Mouse (Mus musculus) 416B (cell line): ENCODE data around the gene Prkcg.
A peak's percentile ranks its signal among the peaks of the same experiment; 100 is the strongest.

Experiments
- DNase-seq: peaks from one replicate; pipeline ENCODE4 v3.0.0; 2011; ENCODE audit warnings: low read depth

Gene Prkcg

DNA sequence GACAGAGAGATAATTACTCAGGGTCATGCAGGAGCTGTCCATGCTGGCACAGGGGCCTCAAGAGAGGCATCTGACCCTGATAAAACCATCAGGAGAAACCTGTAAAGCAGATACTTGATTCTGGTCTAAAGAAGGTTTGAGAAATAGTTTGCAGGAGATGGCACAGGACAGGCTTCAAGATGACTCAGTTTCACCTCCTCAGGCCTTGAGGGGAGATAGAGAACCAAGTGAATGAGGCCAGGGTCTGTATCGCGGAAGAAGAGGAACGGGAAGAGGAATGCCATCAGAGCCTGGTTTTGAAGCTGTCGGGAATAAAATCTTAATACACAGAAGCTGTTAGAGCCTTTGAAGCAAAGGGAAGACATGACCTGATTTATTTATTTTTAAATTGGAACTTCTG, 28.7 kb downstream of the Prkcg start:
- DNase-seq, result no peak

GRCm38 (mm10) chr7:3320856-3321255, 31.9 kb downstream of the Prkcg start:
- DNase-seq, result no peak

GRCm38 (mm10) chr7:3323826-3324225, 34.8 kb downstream of the Prkcg start:
- no peak for DNase-seq

DNA sequence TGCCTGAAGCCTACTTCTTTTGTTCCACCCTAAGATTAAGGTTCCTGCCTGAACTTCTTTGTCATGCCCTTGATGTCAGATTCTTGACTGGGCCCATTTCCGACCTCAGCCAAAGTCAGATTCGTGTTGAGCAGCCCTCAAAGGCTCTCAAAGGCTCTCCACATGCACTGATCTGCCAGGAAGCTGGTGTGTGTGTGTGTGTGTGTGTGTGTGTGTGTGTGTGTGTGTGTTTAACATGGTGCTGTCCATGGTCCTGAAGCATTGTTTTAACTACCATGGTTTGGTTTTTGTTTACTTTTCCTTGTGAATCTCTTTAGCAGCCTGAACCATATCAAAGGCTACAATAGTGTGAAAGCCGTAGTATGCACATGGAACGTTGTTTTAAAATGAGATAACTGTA, 39.0 kb downstream of the Prkcg start:
- DNase-seq, result peak; percentile 49

DNA sequence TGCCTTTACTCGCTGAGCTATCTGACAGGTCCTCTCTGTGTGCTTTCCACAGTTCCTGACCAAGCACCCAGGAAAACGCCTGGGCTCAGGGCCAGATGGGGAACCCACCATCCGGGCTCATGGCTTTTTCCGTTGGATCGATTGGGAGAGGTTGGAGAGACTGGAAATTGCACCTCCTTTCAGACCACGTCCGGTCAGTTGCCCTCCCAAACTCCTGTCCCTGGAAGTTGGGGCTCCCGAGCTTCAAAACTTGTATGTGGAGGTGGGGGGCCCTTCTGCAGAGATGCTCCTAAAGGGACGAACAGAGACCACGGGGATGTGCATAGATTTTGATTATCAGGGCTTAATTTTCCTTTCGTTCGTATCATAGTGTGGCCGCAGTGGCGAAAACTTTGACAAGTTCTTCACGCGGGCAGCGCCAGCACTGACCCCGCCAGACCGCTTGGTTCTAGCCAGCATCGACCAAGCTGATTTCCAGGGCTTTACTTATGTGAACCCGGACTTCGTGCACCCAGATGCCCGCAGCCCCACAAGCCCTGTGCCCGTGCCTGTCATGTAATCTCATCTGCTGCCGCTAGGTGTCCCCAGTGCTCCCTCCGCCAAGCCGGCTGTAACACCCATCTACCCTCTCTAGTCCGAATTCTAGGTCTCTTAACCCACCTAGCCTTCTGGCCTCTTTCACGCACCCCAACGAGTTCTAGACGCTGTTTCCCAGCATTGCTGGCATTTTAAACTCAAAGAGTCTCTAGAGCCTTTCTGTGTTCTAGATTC, 41.0 kb downstream of the Prkcg start:
- peak; percentile 68 for DNase-seq

DNA sequence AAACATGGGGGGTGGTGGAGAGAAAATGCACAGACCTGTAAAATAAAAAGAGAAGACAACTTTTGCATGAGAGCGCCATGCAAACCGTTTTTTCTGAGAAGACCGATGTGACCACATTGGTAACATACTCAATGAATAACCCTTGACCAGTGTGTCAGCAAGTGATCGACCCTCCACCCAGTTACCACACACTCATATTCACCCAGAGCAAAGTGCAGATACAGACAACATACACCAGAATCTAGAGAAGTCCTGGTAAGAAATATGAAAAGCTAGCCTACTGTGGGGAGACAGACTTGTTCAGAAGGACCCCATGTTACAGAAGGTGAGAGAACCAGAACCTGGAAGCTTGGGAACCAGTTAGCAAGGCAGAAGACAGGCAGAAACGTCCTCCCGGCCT, 42.2 kb downstream of the Prkcg start:
- no peak for DNase-seq

DNA sequence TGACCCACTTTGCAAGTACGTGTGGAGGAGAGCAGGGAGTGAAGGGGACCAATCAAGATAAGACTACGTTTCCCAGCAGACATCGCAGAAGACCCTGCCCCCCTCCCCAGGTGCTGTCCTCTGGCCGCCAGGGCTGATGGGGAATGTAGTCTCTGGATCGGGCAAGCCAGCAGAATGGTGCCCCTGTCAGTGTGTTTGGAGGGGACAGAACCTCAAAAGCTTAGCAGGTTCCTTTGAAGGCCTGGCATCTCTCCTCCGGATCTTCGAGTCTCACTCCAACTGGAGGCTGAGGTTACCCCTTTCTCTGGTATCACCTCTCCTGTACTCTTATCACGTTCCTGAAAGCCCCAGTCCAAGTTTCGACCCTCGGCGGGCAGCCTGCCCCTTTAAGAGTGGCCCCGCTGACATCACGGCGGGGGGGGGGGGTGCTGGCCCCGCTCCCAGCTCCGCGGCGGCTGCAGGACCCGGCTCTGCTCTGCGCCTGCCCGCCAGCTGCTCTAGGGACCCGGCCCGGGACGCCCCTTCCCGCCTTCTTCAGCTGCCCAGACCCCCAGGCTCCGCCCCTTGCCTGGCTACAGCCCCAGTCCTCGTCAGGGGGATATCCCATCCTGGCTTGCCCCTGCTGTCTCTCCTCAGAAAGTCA, 42.7 kb downstream of the Prkcg start:
- no peak for DNase-seq

- no peak for DNase-seq
These were observed 43.2 kb downstream of the Prkcg start for GRCm38 (mm10) chr7:3332224-3332615.

GRCm38 (mm10) chr7:3332619-3333521, 43.9 kb downstream of the Prkcg start, which contains the start of gene Cacng7:
TSS of gene Cacng7 (plus strand) at chr7:3332955.
- no peak for DNase-seq

DNA sequence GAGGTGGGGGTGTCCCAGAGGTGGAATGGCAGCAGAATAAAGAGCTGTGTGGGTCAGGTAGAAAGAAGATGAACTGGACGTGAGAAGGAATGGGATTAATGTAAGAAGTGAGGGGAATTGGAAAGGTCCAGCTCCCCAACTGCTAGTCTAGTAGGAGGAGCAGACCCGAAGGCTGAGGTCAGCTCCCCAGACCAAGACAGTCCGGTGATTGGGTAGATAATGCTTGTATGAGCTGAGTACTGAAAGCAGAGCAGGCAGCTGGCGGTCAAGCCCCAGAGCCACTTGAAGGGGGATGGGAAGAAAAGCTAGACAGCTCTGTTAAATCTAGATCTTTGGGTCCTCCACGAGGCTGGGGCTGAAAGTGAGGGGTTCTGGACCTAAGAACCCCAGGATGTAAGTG, 44.6 kb downstream of the Prkcg start:
- no peak for DNase-seq

DNA sequence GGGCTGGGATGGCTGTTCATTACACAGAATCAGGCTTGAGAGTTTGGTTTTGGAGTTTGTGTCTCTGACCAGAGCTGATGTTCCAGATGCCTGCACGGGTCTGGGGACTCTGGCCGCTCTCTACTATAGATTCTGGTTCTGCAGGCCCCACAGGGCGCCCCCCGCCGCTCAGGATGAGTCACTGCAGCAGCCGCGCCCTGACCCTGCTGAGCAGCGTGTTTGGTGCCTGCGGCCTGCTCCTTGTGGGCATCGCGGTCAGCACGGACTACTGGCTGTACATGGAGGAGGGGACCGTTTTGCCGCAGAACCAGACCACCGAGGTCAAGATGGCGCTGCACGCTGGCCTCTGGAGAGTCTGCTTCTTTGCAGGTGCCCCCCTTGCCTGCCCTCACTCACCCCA, 47.4 kb downstream of the Prkcg start:
- DNase-seq, result no peak

GRCm38 (mm10) chr7:3338286-3338935, 49.4 kb downstream of the Prkcg start:
- no peak for DNase-seq

DNA sequence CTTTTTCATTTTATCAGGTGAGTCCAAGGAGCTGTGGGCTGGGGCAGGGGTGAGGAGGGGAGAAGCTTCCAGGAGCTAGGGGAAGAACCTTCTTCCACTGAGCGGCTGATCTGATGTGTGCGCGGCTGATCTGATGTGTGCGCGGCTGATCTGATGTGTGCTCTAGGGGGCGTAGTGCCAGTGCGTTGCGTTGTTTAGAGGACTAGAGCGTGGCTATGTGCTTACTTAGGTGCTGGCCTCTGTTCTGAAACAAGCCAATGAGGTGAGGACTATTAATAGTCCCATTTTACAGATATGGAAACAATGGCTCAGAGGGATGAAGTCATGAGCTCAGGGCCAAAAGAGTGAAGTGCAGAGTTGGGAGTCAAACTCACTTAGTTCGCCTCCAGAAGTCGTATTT, 50.0 kb downstream of the Prkcg start:
- no peak for DNase-seq

GRCm38 (mm10) chr7:3343861-3344260, 54.9 kb downstream of the Prkcg start:
- DNase-seq, result no peak

GRCm38 (mm10) chr7:3345301-3345700, 56.3 kb downstream of the Prkcg start:
- no peak for DNase-seq

DNA sequence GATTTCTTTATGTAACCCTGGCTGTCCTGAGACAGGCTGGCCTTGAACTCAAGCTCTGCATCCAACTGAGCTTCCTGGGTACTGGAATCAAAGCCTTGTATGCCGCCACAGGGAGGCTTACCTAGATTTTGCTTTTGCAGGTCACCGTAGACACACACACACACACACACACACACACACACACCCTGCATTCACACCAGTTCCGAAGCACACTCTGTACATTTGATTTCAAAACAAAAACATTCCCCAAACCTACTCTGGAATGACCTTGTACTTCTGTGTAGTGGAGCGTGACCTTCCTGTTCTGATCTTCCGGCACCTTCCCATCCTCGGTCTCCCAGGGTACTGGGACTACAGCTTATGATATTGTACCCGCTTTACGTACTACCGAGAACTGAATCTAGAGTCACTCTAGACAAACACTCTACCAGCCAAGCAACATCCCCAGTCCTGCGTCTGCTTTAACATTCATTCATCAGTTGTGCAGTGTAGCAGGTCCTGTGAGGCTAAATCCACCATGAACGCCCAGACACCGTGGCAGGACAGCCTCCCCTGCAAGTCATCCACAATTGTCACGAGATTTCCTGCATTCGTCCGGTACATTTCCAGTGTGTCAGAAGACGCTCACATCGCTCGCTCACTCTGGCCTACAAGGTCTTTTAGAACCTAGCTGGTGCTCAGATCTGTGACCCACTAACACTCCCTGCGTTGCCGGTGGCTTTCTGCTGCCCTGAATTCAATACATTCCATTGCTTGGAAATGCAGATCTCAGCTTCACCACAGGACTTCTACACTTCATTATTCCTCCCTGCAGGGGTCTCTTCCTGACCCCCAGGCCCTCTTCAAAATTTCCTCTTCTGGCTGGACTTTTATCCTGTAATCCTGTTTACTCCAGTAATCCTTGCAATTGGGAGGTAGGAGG, 58.6 kb downstream of the Prkcg start:
- no peak for DNase-seq

DNA sequence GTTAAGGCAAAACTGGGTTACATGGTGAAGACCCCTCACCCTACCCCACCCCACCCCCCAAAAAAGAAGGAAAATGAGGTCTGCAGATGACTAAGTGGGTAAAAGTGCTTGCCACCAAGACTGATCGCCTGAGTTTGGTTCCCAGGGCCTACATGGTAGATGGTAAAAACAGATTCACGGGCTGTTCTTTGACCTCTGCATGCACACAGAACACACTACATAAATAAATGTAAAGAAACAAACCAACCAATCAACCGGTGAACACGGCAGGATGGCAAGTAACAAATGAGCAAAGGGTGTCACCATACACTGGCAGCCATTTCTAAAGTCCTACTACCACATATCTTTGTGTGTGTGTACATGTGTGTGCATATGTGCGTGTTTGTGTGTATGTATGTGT, 59.3 kb downstream of the Prkcg start:
- DNase-seq, result no peak

GRCm38 (mm10) chr7:3349775-3350174, 60.8 kb downstream of the Prkcg start:
- no peak for DNase-seq

DNA sequence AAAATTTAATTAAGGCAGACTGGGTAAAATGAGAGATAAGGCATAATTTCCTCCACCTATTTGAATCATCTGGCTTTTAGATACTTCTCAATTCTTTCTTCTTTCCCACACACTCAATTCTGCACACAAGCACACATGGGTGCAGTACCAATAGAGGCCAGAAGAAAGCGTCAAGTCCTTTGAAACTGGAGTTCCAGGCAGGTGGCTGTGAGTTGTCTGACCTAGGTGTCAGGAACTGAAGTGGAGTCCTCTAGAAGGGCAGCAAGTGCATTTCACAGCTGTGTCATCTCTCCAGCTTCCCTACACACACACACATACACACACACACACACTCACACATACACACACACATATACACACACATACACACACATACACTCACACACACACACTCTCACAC, 62.6 kb downstream of the Prkcg start:
- no peak for DNase-seq

GRCm38 (mm10) chr7:3354850-3355249, 65.9 kb downstream of the Prkcg start:
- no peak for DNase-seq

GRCm38 (mm10) chr7:3360678-3361077, 71.7 kb downstream of the Prkcg start:
- DNase-seq, result no peak
